Mouse (Mus musculus) heart, adult 18-20 months (tissue): ENCODE data around the gene Mr1. TPM values are rescaled to one million over a fixed set of nuclear protein-coding genes. Genes with fewer than 3 reads are reported as not detected.

Source experiments
- DNase-seq, 2 experiments: peaks; one replicate each; pipeline ENCODE4 v3.0.0; 2021 to 2022; ENCODE audit warnings: mixed read lengths in 1 of 2
- total RNA-seq, 2 experiments: library from RNA; stranded (reverse); gene quantifications; 2 replicates each; pipeline ENCODE4 v1.2.3; 2021

Gene Mr1
- total RNA-seq, 2 experiments from 2014 or later, result 6.7 to 7.8 TPM

- no peak for DNase-seq
Observed at GRCm38 (mm10) chr1:155127429-155127934, 19.1 kb downstream of the Mr1 start.

DNA sequence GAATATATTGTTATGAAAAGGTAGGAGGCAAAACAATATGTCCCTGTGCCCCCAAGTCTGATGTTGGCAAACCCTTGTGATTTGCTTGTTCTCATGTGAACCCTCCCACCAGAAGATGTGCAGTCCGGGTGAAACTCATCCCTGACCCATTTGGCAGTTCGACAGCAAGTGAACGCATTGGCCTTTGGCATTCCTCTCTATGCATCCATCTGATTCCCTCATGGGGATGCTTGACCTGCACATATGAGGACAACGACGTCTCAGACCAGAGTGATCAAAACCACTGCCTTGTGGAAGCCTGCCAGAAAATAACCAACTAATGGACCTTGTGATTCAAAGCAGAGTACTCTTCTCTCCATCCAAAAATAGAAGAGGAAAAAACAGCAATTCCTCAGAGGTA lies 19.9 kb downstream of the Mr1 start:
- no peak for DNase-seq

DNA sequence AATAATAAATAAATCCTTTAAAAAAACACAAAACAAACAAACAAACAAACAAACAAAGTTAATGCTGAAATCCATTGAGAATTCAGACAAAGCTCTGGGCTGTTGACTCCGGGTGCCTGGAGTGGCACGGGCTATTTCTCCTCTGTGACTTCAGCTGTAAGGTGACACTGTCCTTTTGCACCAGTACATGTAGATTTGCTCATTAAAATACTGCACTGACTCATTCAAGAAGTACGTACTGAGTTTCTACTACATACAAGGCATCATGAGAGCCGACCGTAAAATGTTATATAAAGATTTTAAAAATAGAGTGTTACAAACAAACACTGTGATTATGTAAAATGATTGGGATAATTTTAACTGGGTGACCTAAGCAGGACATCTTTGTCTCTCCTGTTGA lies 22.2 kb downstream of the Mr1 start:
- peak in 1 of 2 experiments; percentile 53 for DNase-seq

DNA sequence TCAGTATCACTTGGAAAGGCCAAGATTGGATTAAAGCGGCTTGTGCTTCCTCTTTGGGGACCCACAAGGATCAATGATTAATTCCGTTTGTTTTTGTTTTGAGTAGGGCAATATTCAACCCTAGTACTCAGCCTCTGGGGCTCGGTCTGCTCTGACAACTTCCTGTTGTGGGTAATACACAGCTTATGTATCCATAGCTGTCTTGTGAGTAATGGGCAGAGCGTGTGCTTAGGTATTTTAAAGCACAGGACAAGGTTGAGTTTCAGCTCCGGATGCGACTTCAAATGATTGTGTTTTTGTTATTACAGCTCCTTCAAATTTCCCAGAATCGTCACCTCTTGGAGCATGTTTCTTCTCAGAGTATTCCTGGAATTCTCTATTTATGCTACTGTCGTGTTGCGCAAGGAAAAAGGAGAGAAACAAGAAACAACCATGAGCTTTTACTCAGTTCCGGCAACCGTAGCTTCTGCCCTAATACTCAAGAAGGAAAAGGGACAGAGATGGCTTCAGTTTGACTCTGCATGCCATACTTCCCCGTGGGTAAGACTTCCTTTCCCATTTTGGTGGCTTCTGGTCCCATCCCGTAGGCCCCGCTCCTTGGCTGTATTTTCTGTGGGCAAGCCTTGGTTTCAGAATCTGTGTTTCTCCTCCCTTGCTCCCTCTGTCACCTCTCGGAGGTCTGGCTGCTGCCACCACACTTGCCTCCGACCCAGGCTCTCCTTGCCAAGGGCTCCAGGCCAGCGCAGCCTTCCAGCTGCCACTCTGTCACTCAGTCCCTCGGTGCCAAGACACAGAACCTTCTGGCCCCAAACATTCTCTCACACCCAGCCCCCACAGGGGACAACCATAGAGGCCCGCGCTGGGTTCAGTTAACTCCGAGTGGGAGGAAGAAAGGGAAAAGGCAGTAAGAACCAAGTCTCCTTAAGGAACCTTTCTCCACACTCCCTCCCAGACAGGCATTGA lies 24.4 kb downstream of the Mr1 start:
- peak; percentile 86 to 90 for DNase-seq

- no peak for DNase-seq
Observed at GRCm38 (mm10) chr1:155119719-155120118, 26.9 kb downstream of the Mr1 start.

DNA sequence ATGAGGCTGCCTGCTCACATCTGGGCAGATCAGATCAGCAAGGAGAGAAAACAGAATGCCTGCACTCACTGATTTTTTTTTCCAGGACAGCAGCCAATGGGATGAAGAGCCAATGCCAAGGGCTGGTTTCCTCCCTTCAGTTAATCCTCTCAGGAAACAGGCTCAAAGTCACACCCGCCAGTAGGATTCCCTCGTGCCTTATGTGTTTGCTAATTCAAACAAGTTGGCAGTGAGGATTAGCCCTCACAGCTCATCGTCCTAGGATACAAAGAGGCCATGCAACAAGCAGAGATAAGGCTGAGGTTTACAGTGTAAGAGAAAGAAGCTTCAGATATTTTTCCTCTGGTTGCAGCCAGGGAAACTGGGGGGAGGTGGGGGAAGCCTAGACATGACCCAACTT lies 32.7 kb downstream of the Mr1 start:
- DNase-seq, result no peak

DNA sequence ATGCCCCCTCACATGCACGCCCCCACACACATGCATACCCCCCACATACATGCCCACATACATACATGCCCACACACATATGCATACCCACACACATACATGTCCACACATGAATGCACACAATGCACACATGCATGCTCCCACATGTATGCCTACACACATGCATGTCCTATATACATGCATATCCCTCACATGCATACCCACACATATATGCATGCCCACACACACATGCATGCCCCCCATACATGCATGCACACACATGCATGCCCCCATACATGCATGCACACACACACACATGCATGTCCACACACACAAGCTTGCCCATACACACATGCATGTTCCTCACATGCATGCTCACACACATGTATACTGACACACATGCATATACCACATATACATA lies 33.7 kb downstream of the Mr1 start:
- DNase-seq, result no peak

DNA sequence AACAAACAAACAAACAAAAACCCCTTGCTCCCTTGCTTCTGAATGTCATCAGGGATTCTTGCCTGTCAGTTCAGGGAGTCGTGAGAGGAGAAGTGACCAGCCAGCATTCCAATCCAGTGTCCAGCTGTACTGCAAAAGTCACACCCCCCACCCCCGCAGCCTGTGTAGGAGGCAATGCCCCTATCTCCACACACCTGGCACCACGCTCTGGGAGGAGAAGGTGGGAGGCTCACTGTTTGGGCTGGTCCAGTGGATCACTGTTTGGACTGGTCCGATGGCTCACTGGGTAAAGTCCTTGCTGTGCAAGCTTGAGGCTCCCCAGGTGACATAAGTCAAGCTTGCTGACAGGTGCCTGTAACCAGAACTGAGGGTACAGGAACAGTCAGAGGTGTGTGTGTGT lies 34.5 kb downstream of the Mr1 start:
- no peak for DNase-seq

- no peak for DNase-seq
Observed at GRCm38 (mm10) chr1:155111491-155111890, 35.1 kb downstream of the Mr1 start.

DNA sequence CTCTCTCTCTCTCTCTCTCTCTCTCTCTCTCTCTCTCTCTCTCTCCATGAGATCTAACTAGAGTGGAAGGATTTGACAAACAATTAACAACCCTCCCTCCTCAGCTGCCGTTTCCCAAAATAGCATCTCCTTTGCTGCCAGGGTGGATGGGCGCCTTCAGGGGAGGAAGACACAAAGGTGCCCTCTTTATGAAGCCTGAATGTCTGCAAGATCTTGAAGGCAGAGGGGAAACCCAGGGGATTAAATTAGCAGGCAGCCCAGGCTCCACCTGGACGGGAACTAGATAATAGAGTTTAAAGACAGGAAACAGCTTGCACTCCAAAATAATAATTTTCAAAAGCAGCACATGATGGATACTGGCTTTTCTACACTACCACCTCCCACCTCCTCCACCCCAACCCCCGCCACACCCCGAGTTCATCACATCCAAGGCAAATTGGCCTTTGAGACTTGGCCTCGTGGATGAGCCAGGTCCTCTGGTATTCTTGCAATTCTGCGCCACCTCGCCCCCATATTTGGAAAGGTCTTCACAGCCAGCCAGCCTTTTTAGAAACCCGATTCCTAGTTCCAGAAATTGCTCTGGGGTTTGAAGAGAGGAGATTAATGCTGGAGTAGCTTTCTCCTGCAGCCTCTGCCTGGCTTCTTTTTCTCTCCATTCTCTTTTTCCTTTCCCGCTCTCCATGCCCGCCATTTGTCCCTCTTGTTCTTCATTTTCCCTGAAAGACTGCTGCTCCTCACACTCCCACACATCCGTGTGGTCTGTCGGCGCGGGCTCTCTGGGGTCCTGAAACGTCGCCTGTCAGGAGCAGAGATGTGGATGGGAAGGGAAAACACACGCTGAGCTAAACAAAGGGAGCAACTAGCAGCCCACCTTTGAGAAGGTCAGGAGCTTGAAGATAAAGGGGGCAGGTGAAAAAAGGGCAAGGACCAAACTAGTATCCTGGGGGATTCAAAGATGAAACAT lies 36.9 kb downstream of the Mr1 start:
- DNase-seq, result peak; percentile 46 to 59

DNA sequence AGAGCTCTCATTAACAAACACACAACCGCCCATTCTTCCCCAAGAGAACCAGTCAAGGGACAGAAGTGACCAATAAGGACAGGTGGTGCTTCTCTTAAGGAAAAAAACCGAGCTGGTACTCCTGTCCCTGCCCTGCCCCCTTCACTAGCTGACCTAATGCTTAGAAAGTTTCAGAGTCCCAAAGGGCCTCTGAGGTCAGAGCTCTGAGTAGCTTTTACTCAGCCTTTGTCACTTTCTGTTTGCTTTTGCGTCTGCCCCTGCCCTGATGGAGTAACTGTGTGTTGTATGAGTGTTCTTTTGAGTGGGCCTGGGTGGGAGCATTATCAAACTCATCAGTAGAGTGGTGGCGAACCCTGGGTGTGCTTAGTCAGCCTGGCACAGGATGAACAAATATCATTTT lies 38.2 kb downstream of the Mr1 start:
- DNase-seq, result peak; percentile 33 to 46

DNA sequence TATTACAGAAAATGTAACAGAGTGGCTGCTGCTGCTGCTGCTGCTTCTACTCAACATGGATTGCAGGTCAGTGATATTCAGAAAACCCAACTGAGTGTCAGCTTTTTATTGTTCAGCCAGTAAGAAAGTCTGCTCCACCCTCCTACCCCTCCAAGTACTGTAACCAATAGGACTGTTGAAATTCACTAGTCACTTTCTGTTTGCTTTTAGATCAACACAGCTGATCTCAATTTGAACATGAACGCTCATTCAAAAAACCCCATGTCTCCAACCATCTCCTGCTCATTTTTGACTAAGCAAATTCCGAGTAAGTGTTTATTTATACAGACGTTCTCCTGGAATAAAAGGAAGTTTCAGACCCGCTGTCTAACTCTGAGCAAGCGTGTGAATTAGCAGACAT lies 38.8 kb downstream of the Mr1 start:
- DNase-seq, result no peak

DNA sequence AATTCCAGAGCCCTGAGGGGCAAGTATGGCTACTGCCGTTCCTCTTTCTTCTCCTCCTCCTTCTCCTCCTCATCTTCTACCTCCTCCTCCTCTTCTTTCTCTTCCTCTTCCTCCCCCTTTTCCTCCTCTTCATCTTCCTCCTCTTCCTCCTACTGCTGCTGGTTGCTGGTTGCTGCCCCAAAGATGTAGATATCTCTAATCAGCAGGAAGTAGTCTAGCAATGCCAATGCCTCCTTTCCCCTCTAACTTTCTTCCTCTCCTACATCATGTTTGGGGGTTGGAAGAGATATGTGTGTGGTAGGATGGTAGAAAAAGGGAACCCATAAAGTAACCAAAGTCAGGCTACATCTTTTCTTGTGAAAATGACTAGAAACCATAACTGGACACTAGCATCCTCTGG lies 40.3 kb downstream of the Mr1 start:
- DNase-seq, result no peak

DNA sequence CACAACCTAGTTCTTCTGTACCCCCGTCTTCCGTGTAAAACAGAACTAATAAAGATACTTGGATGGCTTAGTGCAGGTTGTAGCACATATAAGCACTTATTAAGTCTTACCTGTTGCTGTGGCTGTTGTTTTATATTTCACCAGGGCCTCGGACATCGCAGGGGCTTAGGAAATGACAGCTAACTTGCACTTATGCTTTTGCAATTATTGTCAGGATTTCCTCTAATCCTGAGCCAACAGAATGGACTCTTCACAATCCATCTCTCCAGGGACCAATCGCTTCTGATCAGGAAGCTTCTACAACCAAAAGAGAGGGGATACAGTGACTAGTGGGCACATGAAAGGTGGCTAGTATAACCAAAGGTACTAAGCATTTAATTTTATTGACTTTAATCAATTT lies 42.6 kb downstream of the Mr1 start:
- peak in 1 of 2 experiments; percentile 44 for DNase-seq

- no peak for DNase-seq
Observed at GRCm38 (mm10) chr1:155102631-155103030, 44.0 kb downstream of the Mr1 start.

DNA sequence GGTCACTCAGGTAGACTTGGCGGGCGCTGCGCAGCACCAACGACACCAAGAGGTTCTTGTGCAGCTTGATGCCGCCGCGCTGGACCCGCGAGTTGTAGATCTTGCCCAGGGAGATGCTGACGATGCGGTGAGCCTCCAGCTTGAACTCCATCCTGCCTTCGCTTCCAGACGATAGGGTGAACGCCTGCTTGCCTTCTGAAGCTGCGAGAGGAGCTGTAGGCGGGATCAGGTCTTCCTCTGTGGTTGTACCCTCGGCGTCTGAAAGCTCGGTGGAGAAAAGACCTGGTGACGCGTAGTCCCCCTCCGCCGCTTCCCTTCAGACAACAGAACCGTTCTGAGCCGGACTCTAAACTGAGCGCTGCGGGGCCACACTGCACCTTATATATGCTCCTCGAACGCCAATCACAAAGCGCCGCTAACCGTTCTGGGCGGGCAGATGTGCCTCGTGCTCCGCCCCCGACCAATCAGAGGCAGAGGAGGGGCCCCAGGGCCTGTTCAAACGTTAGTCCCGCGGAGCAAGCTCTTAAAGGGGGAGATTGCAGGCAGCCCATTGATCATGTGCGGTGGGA lies 47.2 kb downstream of the Mr1 start, which contains the start of gene Ier5:
Gene Ier5 (minus strand): TSS at position 357 of the 569 bp plus-strand sequence.
- peak; percentile 98 to 99 for DNase-seq

- DNase-seq, result peak; percentile 72 to 84
Observed at GRCm38 (mm10) chr1:155098486-155099279, 47.9 kb downstream of the Mr1 start.

GRCm38 (mm10) chr1:155097931-155098485 lies 48.6 kb downstream of the Mr1 start:
- DNase-seq, result peak; percentile 78

- no peak for DNase-seq
Observed at GRCm38 (mm10) chr1:155097354-155097753, 49.3 kb downstream of the Mr1 start.

DNA sequence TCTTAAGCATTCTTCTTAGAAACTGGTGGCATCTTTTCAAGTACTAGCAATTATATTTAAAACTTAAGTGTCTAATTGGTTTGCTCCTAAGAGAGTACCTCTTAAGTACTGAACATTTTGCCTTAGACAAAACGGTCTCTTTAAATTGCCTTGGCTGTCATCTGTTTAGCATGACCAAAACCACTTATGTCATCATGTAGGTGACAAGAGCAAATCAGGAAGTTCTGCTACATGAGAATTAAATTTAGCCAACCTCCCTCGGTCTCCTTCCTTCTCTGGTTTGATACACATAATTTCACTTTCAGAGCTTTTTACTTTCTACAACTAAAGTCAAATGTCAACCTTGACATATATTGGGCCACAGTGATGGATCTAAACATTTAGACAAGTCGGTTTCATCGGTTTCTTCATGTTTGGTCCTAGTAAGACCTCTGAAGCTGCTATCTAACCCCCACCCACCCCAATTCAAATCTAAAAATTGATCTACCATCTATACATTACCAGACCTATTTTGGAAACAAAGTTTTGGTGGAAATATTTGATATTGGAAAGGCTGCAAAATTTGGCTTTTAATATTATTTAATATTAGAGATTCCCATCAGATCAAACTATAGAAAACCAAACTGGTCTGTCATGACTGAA lies 49.9 kb downstream of the Mr1 start:
- DNase-seq, result no peak
